Mouse (Mus musculus) G1E (cell line): ENCODE results near the gene 1700016H13Rik.

Experiments
- CTCF ChIP-seq: IDR thresholded peaks from 2 replicates; pipeline ENCODE4 v1.5.1; 2012; ENCODE audit warnings: low read depth, low read length, inconsistent platforms, mixed read lengths
- GATA1 ChIP-seq: IDR thresholded peaks from 2 replicates; pipeline ENCODE4 v1.6.1; 2012; ENCODE audit warnings: borderline replicate concordance, low read length, inconsistent platforms, mixed read lengths
- POLR2AphosphoS5 ChIP-seq: IDR thresholded peaks from 2 replicates; pipeline ENCODE4 v1.6.1; 2012; ENCODE audit warnings: low read depth, low read length, inconsistent platforms; ENCODE audit not compliant: insufficient replicate concordance

- no peak for TF ChIP-seq CTCF
- no peak for TF ChIP-seq POLR2AphosphoS5
- TF ChIP-seq GATA1: no peak
Observed at GRCm38 (mm10) chr5:103598264-103598663, 57.5 kb downstream of the 1700016H13Rik start.
